Mouse (Mus musculus) lung, embryonic 14.5 days (tissue): Measurements from ENCODE around the gene Eml4. TPM values are rescaled to one million over a fixed set of nuclear protein-coding genes. Genes with fewer than 3 reads are reported as not detected.

Experiments
- ATAC-seq: fragments of 200-750 bp; cut with Nextera tagmentation; 2 replicates; pipeline ENCODE4 v1.8.0; 2017; ENCODE audit warnings: mild to moderate bottlenecking, moderate TSS enrichment, moderate library complexity; ENCODE audit not compliant: insufficient read depth
- DNase-seq: peaks from one replicate; pipeline ENCODE4 v3.0.0-alpha.2; 2015
- H3K27ac ChIP-seq: fragments of 300-500 bp; sonication (generic); 2 replicates; pipeline ENCODE4 v1.5.1; 2014; ENCODE audit warnings: low read depth, mild to moderate bottlenecking, moderate library complexity
- H3K27me3 ChIP-seq: fragments of 300-500 bp; sonication (generic); 2 replicates; pipeline ENCODE4 v1.6.1; 2014; ENCODE audit warnings: low read length, control low read depth; ENCODE audit not compliant: insufficient read depth
- H3K36me3 ChIP-seq: fragments of 300-500 bp; sonication (generic); 2 replicates; pipeline ENCODE4 v1.6.1; 2014; ENCODE audit warnings: control low read depth; ENCODE audit not compliant: insufficient read depth
- H3K4me1 ChIP-seq: fragments of 300-500 bp; sonication (generic); 2 replicates; pipeline ENCODE4 v1.6.1; 2014; ENCODE audit warnings: antibody characterized with exemption, control low read depth; ENCODE audit not compliant: insufficient read depth
- H3K4me2 ChIP-seq: fragments of 300-500 bp; sonication (generic); 2 replicates; pipeline ENCODE4 v1.6.1; 2014; ENCODE audit warnings: mild to moderate bottlenecking
- H3K4me3 ChIP-seq: fragments of 300-500 bp; sonication (generic); 2 replicates; pipeline ENCODE4 v1.5.1; 2014; ENCODE audit warnings: low read depth, low read length
- H3K9ac ChIP-seq: fragments of 300-500 bp; sonication (generic); 2 replicates; pipeline ENCODE4 v1.6.1; 2014
- H3K9me3 ChIP-seq: fragments of 300-500 bp; sonication (generic); 2 replicates; pipeline ENCODE4 v1.6.1; 2016; ENCODE audit warnings: low read depth, low read length, control low read depth
- CTCF ChIP-seq: IDR thresholded peaks from 2 replicates; pipeline ENCODE4 v1.5.1; 2016; ENCODE audit warnings: antibody characterized with exemption, low read depth
- WGBS: fragments of 180-500 bp; shearing (Covaris S2); extraction: QIAGEN DNeasy Blood & Tissue Kit; methylation state at CpG from one replicate; pipeline ENCODE4 v1.1.7; 2014; 5-methylcytosine and 5-hydroxymethylcytosine counted together
- polyA plus RNA-seq: library from polyadenylated mRNA; unstranded; fragments of >200 nt; fragmentation: Nextera tagmentation; extraction: Ambion mirVana; gene quantifications from 2 replicates; pipeline ENCODE4 v1.2.1, GENCODE M21; 2014

The Eml4 gene
- polyA plus RNA-seq, 1 experiment from 2014 or later, result 55.3 TPM

DNA sequence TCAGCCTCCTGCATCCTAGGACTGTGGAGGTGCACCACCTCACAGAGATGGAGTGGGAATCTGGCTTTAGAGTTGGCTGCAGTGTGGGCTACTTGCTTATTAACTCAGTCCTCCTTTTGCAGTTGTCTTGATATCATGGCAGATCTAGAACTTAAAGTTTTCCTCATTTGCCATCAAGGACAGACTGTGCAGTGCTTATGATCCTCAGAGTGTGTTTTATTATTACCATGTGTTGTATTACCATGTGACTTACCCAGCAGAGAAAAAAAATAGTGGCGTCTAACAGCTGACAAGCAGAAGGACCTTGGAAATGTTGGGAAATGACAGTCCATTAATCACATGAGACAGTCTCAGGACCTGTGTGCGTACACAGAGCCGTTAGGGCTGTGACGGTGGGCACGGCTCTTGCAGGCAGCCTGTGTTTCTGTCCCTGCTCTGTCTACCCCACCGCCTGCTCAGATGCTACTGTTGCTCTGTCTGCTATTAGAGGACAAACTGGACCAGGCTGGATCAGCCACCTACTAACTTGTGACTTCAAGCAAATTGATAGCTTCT, 116.0 kb downstream of the Eml4 start:
- no peak overlapping the region for H3K4me2 ChIP-seq
- H3K9ac ChIP-seq, result no peak overlapping the region
- no peak for ATAC-seq
- H3K9me3 ChIP-seq, result no peaks in the 10 kb centered on the region
- no peak for TF ChIP-seq CTCF
- H3K4me3 ChIP-seq, result no peak overlapping the region
- H3K4me1 ChIP-seq, result no peaks in the 10 kb centered on the region
- DNase-seq, result no peak
- H3K27ac ChIP-seq, result no peak overlapping the region
- WGBS, result 40% methylated on average over 6 of the region's 6 CpGs
- H3K36me3 ChIP-seq, result peaks cover 74% of the 10 kb centered on the region
- H3K27me3 ChIP-seq, result no peaks in the 10 kb centered on the region

DNA sequence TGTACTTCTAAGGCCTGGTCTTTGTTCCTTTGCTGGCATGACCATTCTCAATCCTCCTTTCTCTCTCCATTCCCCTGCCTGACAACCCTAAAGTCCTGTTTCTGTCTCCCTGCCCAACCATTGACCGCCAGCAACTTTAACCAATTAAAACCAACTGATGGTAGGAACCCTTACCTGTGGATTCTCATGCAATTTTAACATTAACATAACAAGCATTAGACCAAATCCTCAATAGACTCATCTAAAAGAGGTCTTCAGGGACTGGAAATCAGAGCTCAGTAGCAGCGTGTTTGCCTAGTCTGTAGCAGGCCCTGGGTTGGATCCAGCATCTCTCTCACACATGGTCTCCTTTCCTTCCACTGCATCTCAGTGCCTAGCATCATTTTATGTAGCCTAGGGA, 118.9 kb downstream of the Eml4 start:
- Histone ChIP-seq H3K27ac (no peak overlapping the region), H3K4me3 (no peak overlapping the region), H3K4me2 (no peak overlapping the region), H3K9ac (no peak overlapping the region), H3K36me3 (peaks cover 72% of the 10 kb centered on the region), H3K4me1 (no peaks in the 10 kb centered on the region), H3K9me3 (no peaks in the 10 kb centered on the region), H3K27me3 (no peaks in the 10 kb centered on the region)
- 92% methylated on average over 2 of the region's 2 CpGs for WGBS
- TF ChIP-seq CTCF, result no peak
- no peak for DNase-seq
- no peak for ATAC-seq

DNA sequence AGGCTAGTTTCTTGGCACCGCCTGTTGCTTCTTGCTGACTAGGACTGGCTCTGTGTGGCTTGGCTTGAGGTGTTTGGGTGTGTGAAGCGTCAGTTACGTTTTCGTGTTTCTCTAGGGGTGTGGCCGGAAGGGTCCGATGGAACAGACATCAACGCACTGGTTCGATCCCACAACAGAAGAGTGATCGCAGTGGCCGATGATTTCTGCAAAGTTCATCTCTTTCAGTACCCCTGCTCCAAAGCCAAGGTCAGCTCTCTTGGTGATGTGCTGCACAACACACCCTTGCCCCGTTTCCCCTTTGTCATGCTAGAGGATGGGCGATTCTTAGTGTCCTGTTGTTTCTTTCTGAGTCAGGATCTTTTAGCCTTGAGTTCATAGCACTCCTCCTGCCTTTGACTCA, 126.4 kb downstream of the Eml4 start:
- Histone ChIP-seq H3K36me3 (peaks cover 87% of the 10 kb centered on the region), H3K4me1 (no peaks in the 10 kb centered on the region), H3K9me3 (no peaks in the 10 kb centered on the region), H3K9ac (no peak overlapping the region), H3K27ac (no peak overlapping the region), H3K4me2 (no peak overlapping the region), H3K4me3 (no peak overlapping the region), H3K27me3 (no peaks in the 10 kb centered on the region)
- no peak for TF ChIP-seq CTCF
- WGBS, result 90% methylated on average over 12 of the region's 12 CpGs
- ATAC-seq (no peak), DNase-seq (no peak)

DNA sequence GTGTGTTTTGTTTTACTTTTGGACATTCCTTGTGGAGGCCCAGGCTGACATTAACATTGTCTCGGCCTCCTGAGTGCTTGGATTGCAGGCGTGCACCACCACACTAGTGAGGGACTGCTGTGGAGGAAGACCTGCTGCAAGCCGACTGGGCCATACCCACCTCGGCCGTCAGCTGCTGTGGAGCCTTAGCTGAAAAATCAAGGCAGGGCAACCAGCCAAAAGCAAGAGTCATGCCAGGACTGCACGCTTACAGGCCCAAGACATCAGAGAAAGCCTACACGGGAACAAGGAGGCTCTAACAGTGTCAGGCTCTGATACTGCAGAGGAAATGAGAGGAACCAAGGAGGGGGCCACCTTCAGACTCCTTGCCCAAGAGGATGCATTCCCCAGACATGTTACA, 130.8 kb downstream of the Eml4 start:
- Histone ChIP-seq H3K4me1 (no peaks in the 10 kb centered on the region), H3K36me3 (peaks cover 49% of the 10 kb centered on the region), H3K27me3 (no peaks in the 10 kb centered on the region), H3K9me3 (no peaks in the 10 kb centered on the region), H3K9ac (no peak overlapping the region), H3K27ac (no peak overlapping the region), H3K4me2 (no peak overlapping the region), H3K4me3 (no peak overlapping the region)
- TF ChIP-seq CTCF, result no peak
- ATAC-seq (no peak), DNase-seq (peak; percentile 20)
- WGBS, result 78% methylated on average over 7 of the region's 7 CpGs

DNA sequence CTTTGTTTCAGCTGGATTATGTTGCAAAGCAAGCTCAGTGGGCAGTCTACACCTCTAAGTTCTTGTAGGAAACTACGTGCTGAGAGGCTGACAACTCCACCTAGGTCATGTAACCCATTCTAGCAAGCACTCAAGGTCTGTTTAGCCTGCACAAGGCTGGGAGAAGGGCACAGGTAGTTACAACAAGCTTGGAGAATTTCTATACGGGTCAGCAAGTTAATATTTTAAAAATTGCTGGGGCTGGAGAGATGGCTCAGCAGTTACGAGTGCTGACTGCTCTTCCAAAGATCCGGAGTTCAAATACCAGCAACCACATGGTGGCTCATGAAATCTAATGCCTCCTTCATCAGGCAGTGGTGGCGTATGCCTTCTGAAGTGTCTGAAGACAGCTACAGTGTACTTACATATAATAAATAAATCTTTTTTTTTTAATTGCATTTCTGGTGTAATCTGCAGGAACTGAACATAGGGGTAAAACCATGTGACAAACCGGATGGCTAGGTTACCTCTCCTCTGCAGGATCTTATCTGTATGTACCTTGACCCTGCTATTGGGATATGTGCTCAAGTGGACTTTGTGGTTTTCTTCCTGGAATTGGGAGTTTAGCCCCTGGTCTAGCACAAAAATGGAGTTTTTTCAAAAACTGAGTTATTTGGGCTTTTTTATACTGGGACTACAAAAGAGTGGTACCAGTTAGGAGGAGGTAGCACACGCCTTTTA, 132.2 kb downstream of the Eml4 start:
- Histone ChIP-seq H3K4me2 (no peak overlapping the region), H3K27ac (no peak overlapping the region), H3K4me3 (no peak overlapping the region), H3K9me3 (no peaks in the 10 kb centered on the region), H3K9ac (no peak overlapping the region), H3K36me3 (peaks cover 38% of the 10 kb centered on the region), H3K4me1 (no peaks in the 10 kb centered on the region), H3K27me3 (no peaks in the 10 kb centered on the region)
- ATAC-seq, result no peak
- no peak for TF ChIP-seq CTCF
- no peak for DNase-seq
- 86% methylated on average over 7 of the region's 7 CpGs for WGBS

DNA sequence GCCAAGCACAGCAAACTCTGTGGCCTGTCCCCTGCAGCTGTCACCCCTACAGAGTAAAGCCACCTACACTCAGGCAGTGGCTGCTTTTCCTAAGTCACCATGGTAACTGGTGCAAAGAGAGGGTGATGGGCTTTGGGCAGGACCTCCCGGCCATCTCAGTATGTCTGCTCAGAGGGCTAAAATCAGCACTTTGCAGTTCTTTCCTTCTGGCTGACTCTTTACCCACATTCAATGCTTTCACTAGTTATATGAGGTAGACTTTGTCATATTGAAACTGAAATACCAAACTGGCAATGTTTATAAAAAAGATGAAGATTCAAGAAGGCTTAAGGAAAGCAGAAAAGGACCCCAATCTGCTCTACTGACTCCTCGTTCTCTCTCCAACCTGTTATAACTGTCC, 133.1 kb downstream of the Eml4 start:
- H3K27ac ChIP-seq, result no peak overlapping the region
- no peak overlapping the region for H3K9ac ChIP-seq
- peaks cover 29% of the 10 kb centered on the region for H3K36me3 ChIP-seq
- H3K4me2 ChIP-seq, result no peak overlapping the region
- no peaks in the 10 kb centered on the region for H3K27me3 ChIP-seq
- no peaks in the 10 kb centered on the region for H3K9me3 ChIP-seq
- ATAC-seq (no peak), DNase-seq (no peak)
- no peak for TF ChIP-seq CTCF
- no peak overlapping the region for H3K4me3 ChIP-seq
- H3K4me1 ChIP-seq, result no peaks in the 10 kb centered on the region
- WGBS, result 78% methylated on average over 2 of the region's 2 CpGs

DNA sequence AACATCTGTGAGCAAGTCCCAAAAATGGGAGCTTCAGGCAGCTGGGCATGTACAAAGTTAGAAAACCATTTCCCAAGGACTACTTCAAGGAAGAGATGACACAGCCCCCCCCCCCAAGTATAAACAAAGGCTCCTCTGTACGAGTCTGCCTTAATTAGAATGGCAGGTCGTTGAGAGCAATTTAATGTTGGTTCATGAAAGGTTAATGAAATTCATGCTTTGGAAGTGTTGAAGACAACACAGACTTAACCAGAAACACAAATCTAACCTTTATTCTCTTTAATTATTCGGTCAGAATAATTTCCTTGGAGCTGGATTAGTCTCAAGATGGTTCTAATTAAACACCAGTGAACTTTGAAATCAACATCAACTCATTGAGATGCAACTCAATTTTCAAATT, 137.0 kb downstream of the Eml4 start:
- Histone ChIP-seq H3K4me3 (no peak overlapping the region), H3K4me1 (no peaks in the 10 kb centered on the region), H3K9ac (no peak overlapping the region), H3K27me3 (no peaks in the 10 kb centered on the region), H3K4me2 (no peak overlapping the region), H3K27ac (no peak overlapping the region), H3K9me3 (no peaks in the 10 kb centered on the region), H3K36me3 (no peaks in the 10 kb centered on the region)
- TF ChIP-seq CTCF, result no peak
- DNase-seq (no peak), ATAC-seq (no peak)
- 65% methylated on average over 3 of the region's 3 CpGs for WGBS

DNA sequence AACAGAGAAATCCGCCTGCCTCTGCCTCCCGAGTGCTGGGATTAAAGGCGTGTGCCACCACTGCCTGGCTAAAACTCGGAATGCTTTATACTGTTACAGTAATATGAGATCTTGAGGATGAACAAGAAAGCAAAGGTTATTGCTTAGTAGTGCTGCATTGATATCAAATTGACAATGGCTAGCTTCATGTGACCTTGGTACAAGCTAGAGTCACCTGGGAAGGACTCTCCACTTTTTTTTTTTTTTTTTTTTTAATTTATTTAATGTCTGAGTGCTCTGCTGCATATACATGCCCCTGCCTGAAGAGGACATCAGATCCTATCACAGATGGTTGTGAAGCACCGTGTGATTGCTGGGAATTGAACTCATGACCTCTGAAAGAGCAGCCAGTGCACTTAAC, 148.2 kb downstream of the Eml4 start:
- Histone ChIP-seq H3K27me3 (no peaks in the 10 kb centered on the region), H3K9ac (no peak overlapping the region), H3K27ac (no peak overlapping the region), H3K4me1 (no peaks in the 10 kb centered on the region), H3K36me3 (peaks cover 54% of the 10 kb centered on the region), H3K4me2 (no peak overlapping the region), H3K4me3 (no peak overlapping the region), H3K9me3 (no peaks in the 10 kb centered on the region)
- WGBS, result 90% methylated on average over 5 of the region's 5 CpGs
- DNase-seq (no peak), ATAC-seq (no peak)
- TF ChIP-seq CTCF, result no peak
